Mouse (Mus musculus) myocyte (in vitro differentiated cells): ENCODE measurements at regions not wholly inside any gene's neighbourhood (a gene's known extent, or its start where the extent isn't known, plus 50 kb on each side); places are given as distances from the start of the nearest gene placed in this dataset.

Experiments
- CEBPB ChIP-seq: IDR thresholded peaks from 2 replicates; pipeline ENCODE4 v1.6.1; 2011; ENCODE audit warnings: mild to moderate bottlenecking, moderate library complexity; ENCODE audit not compliant: poor library complexity, insufficient read depth, severe bottlenecking
- E2F4 ChIP-seq: IDR thresholded peaks from one replicate; pipeline ENCODE4 v1.6.1; 2011; ENCODE audit warnings: mild to moderate bottlenecking, control low read depth, moderate library complexity; ENCODE audit not compliant: insufficient read depth
- MAX ChIP-seq: IDR thresholded peaks from one replicate; pipeline ENCODE4 v1.6.1; 2011; ENCODE audit warnings: low read depth, mild to moderate bottlenecking, control low read depth
- MYOD1 ChIP-seq, 3 experiments: IDR thresholded peaks; one replicate each; pipeline ENCODE4 v1.6.1; 2011; ENCODE audit warnings: control low read depth in 2 of 3, low read depth in 2 of 3, mild to moderate bottlenecking in 2 of 3, moderate library complexity in 1 of 3; ENCODE audit not compliant: insufficient read length in 2 of 3, control insufficient read depth in 1 of 3
- MYOG ChIP-seq, 3 experiments: IDR thresholded peaks; one replicate each; pipeline ENCODE4 v1.6.1; 2011; ENCODE audit warnings: control low read depth in 2 of 3, low read depth in 2 of 3, mild to moderate bottlenecking in 2 of 3; ENCODE audit not compliant: insufficient read length in 2 of 3, control insufficient read depth in 1 of 3, insufficient read depth in 1 of 3
- POLR2A ChIP-seq: IDR thresholded peaks from one replicate; pipeline ENCODE4 v1.6.1; 2011; ENCODE audit warnings: low read depth, mild to moderate bottlenecking, control low read depth, moderate library complexity; ENCODE audit not compliant: insufficient read length
- POLR2AphosphoS2 ChIP-seq: IDR thresholded peaks from one replicate; pipeline ENCODE4 v1.6.1; 2011; ENCODE audit warnings: low read depth, control low read depth; ENCODE audit not compliant: insufficient read length
- TCF12 ChIP-seq: IDR thresholded peaks from one replicate; pipeline ENCODE4 v1.6.1; 2011; ENCODE audit warnings: mild to moderate bottlenecking, control low read depth; ENCODE audit not compliant: poor library complexity, insufficient read depth, severe bottlenecking
- TCF3 ChIP-seq: IDR thresholded peaks from one replicate; pipeline ENCODE4 v1.6.1; 2011; ENCODE audit warnings: low read depth, control low read depth; ENCODE audit not compliant: insufficient read length
- USF1 ChIP-seq: IDR thresholded peaks from one replicate; pipeline ENCODE4 v1.6.1; 2011; ENCODE audit warnings: low read depth, mild to moderate bottlenecking, control low read depth, moderate library complexity

DNA sequence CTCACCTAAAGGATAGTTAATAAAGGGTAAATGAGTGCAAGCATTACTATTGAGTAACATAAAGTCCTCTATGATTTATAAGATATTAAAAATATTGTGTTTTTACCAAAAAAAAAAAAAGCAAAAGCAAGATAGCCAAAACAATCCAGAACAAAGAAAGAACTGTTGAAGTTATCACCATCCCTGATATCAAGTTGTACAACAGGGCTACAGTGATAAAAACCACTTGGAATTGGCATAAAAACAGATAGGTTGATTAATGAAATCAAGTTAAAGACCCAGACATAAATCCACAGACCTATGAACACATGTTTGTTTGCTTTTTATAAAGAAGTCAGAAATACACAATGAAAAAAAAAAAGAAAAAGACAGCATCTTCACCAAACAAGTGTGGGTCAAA, 92.4 kb upstream of the Mtap start:
- TF ChIP-seq POLR2A, result no peak
- no peak for TF ChIP-seq MAX
- TF ChIP-seq CEBPB, result no peak
- TF ChIP-seq MYOG (IDR thresholded peaks at IDR 0.05; ENCODE audit: control insufficient read depth in 1 of 3, insufficient read depth in 1 of 3, insufficient read length in 2 of 3, low read depth in 2 of 3), result no peak
- TF ChIP-seq USF1, result no peak
- no peak for TF ChIP-seq POLR2AphosphoS2
- no peak for TF ChIP-seq TCF3
- no peak for TF ChIP-seq MYOD1 (IDR thresholded peaks at IDR 0.05; ENCODE audit: control insufficient read depth in 1 of 3, insufficient read length in 2 of 3, low read depth in 2 of 3)
- no peak for TF ChIP-seq E2F4
- no peak for TF ChIP-seq TCF12
